8 mouse cellular contexts compared by ENCODE assay signal in the genomic region with DNA sequence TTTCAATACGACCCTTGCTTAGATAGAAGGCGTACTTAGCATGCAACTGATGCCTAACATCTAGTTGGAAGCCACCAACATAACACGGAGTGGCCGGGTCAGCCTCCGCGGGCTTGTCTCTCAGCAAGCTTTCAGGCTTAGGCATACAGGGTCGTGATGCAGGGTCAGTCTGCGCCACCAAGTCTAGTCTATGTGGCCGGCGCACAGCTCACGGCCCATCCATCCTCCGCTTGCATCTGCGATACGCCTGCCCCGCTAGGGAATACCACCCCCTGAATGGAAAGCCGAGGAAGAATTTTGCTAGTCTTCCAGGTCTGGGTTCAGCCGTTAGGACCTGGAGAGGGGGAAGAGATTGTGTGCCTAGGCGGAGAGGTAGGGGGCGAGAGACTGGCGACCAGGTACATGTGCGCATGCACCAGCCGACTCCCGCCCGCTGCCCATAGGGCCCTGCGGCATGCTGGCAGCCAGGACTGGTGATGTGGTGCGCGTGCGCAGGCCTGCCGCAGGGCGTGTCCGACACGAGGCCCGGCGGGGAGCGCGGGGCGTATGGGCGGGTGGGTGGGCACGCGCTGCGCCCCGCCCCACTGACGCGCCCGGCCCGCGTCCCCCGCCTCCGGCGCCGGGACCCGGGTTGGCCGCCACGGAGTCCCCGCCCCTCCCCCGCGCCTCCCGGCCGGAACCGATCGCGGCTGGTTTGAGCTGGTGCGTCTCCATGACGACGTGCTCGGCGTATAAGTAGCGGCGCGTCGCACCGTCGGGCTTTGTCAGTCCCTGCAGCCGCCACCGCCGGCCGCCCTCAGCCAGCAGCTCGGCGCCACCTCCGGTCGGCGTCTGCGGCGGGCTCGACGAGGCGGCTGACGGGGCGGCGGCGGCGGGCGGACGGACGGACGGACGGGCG. TPM values are rescaled to one million over a fixed set of nuclear protein-coding genes. Genes with fewer than 3 reads are reported as not detected.
DNase-seq lines count a peak whose midpoint lies in the region; ATAC-seq lines count a peak whose summit lies in the region.

A gene (plus strand): TSS at position 586 of the 898 bp plus-strand sequence.

- peak within 1 kb of the TSS; percentile 95 for H3K9ac ChIP-seq in hindbrain, embryonic 12.5 days

- peaks cover 7% of the 10 kb centered on the region for H3K27me3 ChIP-seq in hindbrain, embryonic 12.5 days

- H3K9me3 ChIP-seq in hindbrain, embryonic 12.5 days (replicated peaks): no peaks in the 10 kb centered on the region

- peak; percentile 97 for ATAC-seq in hindbrain, embryonic 12.5 days (ENCODE audit: low FRiP score)

- peak within 1 kb of the TSS; percentile 86 for H3K4me3 ChIP-seq in hindbrain, embryonic 12.5 days

- under 1% methylated on average over 78 of the region's 98 CpGs for WGBS in hindbrain, embryonic 12.5 days

- H3K4me2 ChIP-seq in hindbrain, embryonic 12.5 days (replicated peaks): peak within 1 kb of the TSS; percentile 74

- DNase-seq in Muller cell, postnatal 12 days (ENCODE audit: inconsistent ontology term): peak; percentile 99
- DNase-seq in cerebellum, adult 9-11 months: peak; percentile 98
- peak; percentile 97 to 98 for DNase-seq in frontal cortex, postnatal 10 days (ENCODE audit: low spot score in 2 of 2)
- peak; percentile 96 to 97 for DNase-seq in layer of hippocampus, postnatal 25 days (ENCODE audit: extremely low spot score in 1 of 2, low spot score in 1 of 2)
- DNase-seq in lung, postnatal 25 days (ENCODE audit: low spot score): peak; percentile 96
- peak; percentile 99 for DNase-seq in retina, embryonic 14.5 days (ENCODE audit: low spot score)
- DNase-seq in thymus, postnatal 4 days: peak; percentile 100

- peaks cover 22% of the 10 kb centered on the region for H3K36me3 ChIP-seq in hindbrain, embryonic 12.5 days

- peaks cover 18% of the 10 kb centered on the region for H3K4me1 ChIP-seq in hindbrain, embryonic 12.5 days

- H3K27ac ChIP-seq in hindbrain, embryonic 12.5 days: peak within 1 kb of the TSS; percentile 95

RNA-seq across cellular contexts. Expression of the gene that starts here (rescaled TPM):
- polyA plus RNA-seq in hindbrain, embryonic 12.5 days (2016; fragmentation: Nextera tagmentation; extraction: Ambion mirVana): 237 and 240 TPM in 2 replicates
- 10 to 100 TPM; 71.6 to 84.0 TPM for total RNA-seq in layer of hippocampus, postnatal 25 days (2021)

Comparison
In these comparisons a context has a peak if more than half of its experiments do, and no peak if none do; other contexts are left out.
1. Peak in every context shown above with its lines: DNase-seq, ATAC-seq, H3K4me3 ChIP-seq and H3K27ac ChIP-seq.